Mouse (Mus musculus) right cerebral cortex, postnatal 10 days (tissue): ENCODE measurements at regions not wholly inside any gene's neighbourhood (a gene's known extent, or its start where the extent isn't known, plus 50 kb on each side); places are given as distances from the start of the nearest gene placed in this dataset.
"Not testable (repeated sequence)": the region's sequence is repeated elsewhere in the genome, so short reads cannot be mapped to it uniquely, and the experiment has no call there.

Source experiments
- DNase-seq, 2 experiments: peaks; one replicate each; pipeline ENCODE4 v3.0.0; 2021; ENCODE audit warnings: low spot score in 2 of 2

- DNase-seq = not testable (repeated sequence)
Observed at GRCm38 (mm10) chr10:22460386-22460785, 100.0 kb downstream of the Raet1d start.

GRCm38 (mm10) chr10:22460818-22461479 lies 100.6 kb downstream of the Raet1d start:
- not testable (repeated sequence) for DNase-seq

GRCm38 (mm10) chr10:22461480-22462050 lies 101.2 kb downstream of the Raet1d start:
- not testable (repeated sequence) for DNase-seq

- DNase-seq = peak; percentile 33 to 42
Observed at GRCm38 (mm10) chr10:22471722-22472330, 111.5 kb downstream of the Raet1d start.

GRCm38 (mm10) chr10:22479860-22480259 lies 119.5 kb downstream of the Raet1d start:
- peak; percentile 47 to 59 for DNase-seq

GRCm38 (mm10) chr10:22487071-22487470 lies 126.7 kb downstream of the Raet1d start:
- DNase-seq = not testable (repeated sequence)

GRCm38 (mm10) chr10:22491806-22492347 lies 131.5 kb downstream of the Raet1d start:
- DNase-seq = not testable (repeated sequence)

- DNase-seq = peak in 1 of 2 experiments; percentile 23
Observed at GRCm38 (mm10) chr10:22495975-22496496, 135.7 kb downstream of the Raet1d start.
